Mouse (Mus musculus): ENCODE results near the gene Ano1.

DNA sequence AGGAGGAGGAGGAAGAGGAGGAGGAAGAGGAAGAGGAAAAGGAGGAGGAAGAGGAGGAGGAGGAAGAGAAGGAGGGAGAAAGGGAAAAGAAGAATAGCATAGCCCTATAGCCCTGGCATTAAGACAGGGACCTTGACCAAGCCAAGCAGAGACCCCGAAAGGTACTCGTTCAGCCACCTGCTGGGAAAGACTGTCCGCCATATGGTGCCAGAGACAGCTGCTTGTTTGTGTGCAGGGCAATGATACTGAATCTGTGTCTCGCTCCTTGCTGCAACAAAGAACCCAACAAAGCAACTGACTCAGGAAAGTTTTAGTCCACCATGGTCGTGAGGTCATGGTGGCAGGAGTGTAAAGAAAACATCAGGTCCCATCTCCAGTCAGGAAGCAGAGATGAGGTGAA lies 34.0 kb downstream of the Ano1 start:
- no peak for TF ChIP-seq CTCF (IDR thresholded peaks at IDR 0.05; ENCODE audit: insufficient read depth, low read length)
- no peak for TF ChIP-seq POLR2A (IDR thresholded peaks at IDR 0.05; ENCODE audit: borderline replicate concordance, extremely low read depth, low read depth, low read length)

Measured in lung, adult 2 months (tissue).